Mouse (Mus musculus) gastrocnemius, postnatal 25 days (tissue): ENCODE results near the gene Smad1. TPM values are rescaled to one million over a fixed set of nuclear protein-coding genes. Genes with fewer than 3 reads are reported as not detected.

Experiments used
- DNase-seq: peaks from one replicate; pipeline ENCODE4 v3.0.0; 2022
- total RNA-seq, 2 experiments: library from RNA; stranded (reverse); gene quantifications; 1 replicate in 1 of 2; 2 replicates in 1 of 2; pipeline ENCODE4 v1.2.3; 2021

Gene Smad1
- total RNA-seq, 2 experiments from 2014 or later, result 9.4 to 11.3 TPM

- peak; percentile 36 for DNase-seq
Measured at GRCm38 (mm10) chr8:79360302-79360701, 39.0 kb downstream of the Smad1 start.

- no peak for DNase-seq
Measured at GRCm38 (mm10) chr8:79355721-79356434, 43.4 kb downstream of the Smad1 start.

DNA sequence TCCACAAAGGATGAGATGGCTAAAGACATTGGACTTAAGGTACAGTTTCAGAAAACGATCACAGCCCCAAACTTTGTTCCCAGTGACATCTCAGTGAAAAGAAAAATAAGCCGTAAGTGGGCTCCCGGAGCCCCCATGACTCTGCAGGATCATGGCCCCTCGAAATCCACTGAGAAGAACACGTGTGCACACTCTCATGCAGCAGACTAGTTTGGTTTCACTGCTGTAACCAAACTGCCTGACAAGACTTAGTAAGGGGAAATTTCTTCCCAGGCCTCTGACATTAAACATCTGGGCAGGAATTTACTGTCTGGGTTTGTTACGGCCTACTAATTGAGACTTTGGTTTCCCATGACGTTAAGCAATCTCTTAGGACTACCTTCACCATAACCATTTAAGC lies 45.3 kb downstream of the Smad1 start:
- no peak for DNase-seq

DNA sequence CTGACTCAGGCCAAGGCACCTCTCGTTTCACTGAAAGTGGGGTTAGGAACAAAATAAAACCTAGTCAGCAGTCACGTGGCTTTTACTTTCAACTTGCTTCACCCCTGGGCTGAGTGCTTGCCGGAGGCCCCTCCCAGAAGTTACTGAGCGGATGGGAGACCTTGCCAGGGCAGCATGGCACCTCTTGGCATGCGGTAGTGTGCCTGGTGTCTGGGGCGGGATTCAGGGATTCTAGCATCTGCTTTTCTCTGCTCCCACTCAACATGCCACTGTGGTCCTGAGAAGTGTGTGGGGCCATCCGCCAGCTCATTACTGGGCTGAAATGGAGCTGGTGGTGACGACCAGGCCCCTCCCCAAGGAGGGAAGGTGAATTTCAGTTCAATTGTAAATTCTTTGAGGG lies 47.4 kb downstream of the Smad1 start:
- no peak for DNase-seq

- no peak for DNase-seq
Measured at GRCm38 (mm10) chr8:79350805-79351204, 48.5 kb downstream of the Smad1 start.

DNA sequence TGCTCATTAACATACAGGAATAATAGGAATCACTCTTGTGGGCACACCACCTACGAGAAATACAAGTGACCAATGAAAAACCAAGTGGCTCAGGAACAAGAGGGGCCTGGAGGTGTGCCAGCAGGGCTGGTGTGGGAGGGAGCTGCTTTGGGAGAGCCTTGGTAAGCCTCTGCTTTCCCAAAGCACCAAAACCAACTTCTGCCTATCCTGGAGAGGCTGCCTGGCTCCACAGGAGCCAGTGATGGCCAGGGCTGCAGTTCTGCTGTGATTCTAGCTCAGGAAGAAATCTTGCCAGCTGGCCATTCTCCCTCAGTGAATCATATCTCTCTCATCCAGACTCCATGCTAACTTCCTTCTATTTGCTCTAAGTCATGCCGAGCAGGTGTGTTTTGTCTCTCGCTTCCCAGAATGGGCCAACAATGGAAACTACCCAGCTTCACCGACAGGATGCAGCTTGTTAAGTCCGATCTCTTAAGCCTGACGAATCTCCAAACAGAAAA lies 49.2 kb downstream of the Smad1 start:
- peak; percentile 76 for DNase-seq

GRCm38 (mm10) chr8:79346414-79346813 lies 52.9 kb downstream of the Smad1 start:
- no peak for DNase-seq

- no peak for DNase-seq
Measured at GRCm38 (mm10) chr8:79345856-79346255, 53.5 kb downstream of the Smad1 start.

DNA sequence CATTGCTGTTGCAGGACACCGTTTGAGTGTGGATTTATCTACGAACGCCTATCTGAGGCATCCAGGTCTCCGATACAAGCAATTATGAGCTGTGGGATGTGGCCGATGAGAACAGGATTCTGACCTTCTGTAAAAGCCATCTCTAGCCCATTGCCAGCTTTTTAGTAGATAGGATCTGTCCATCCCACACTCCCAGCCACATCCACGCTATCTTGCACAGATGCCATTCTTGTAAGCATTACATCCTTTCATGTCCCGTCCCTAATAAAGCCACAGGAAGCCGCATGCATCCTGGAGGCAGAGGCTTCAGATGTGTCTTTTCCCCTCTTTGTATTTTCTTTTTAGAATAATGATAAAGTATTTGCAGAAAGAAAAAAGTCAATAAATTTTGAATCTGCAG lies 58.1 kb downstream of the Smad1 start:
- DNase-seq, result no peak

DNA sequence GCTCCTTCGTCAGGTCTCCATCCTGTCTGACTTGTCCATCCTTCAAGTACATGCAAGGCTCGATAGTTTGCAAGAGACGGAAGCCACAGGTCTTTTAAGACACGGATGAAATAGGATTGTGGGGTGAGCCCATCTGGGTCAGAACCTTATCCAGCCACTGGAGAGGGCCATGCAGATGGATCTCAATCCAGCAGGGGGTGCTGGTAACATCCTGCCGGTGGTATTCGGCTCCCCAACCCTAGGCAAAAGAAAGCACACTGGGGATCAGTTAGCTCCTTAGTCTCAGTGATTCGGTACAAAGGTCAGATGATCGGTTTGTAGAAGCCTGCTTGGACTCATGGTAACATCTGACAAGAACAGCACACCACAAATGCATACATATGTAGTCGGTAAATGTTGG lies 59.8 kb downstream of the Smad1 start:
- no peak for DNase-seq

GRCm38 (mm10) chr8:79338619-79339018 lies 60.7 kb downstream of the Smad1 start:
- DNase-seq, result no peak

DNA sequence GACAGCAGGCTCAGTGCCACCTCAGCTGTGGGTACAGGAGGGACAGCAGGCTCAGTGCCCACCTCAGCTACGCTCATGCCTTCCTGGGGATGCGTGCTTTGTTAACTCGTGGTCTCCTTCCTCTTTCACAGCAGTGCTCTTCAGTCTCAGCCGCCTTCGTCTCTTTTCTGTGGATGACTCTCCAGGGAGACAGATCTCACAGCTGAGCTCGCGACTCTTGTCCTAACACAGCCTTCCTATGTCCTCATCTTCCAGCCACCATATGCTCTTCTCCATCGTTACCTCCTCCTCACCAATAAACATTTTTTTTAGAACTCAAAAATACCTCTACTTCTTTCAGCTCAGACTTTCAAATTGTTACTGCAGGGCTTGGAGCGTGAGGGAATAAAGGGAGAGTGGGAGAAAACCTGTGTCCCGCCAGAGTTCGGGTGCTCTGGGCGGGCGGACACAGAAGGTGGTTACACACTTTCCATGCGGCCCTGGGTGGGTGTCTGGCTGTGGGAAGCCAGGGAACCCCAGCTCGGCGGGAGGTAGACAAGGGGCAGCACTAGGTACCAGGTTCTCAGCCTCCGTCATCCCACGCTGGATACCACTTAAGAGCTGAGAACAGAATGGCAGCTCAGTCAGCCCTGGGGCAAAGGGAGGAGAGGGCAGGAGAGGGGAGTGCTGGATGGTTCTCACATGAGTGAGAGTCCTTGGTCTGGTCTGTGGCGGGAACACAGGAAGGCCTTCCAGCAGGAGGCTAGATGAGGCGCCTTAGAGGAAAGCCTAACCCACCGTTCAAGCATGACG lies 67.0 kb downstream of the Smad1 start:
- DNase-seq, result no peak

- no peak for DNase-seq
Measured at GRCm38 (mm10) chr8:79331571-79331970, 67.7 kb downstream of the Smad1 start.

- DNase-seq, result no peak
Measured at GRCm38 (mm10) chr8:79331017-79331416, 68.3 kb downstream of the Smad1 start.

- no peak for DNase-seq
Measured at GRCm38 (mm10) chr8:79329735-79330134, 69.6 kb downstream of the Smad1 start.

GRCm38 (mm10) chr8:79329182-79329581 lies 70.1 kb downstream of the Smad1 start:
- DNase-seq, result no peak

DNA sequence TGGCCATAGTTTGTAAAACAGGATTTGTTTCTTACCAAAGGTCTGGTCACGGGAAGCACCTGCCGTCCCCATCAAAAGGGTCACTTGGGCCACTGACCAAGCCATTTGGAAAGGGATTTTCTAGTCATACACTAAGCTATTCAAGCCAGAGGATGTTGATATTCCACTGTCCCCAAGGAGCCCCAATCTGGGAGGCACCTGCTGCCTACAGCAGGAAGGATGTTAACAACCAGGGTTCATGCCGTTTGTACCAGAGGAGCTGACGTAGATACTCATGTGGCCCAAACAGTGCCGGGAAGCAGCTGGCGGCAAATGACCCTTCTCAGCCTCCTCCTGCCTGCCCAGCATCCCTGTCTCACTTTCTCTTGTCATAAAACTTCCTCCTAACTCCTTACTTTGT lies 73.8 kb downstream of the Smad1 start:
- DNase-seq, result peak; percentile 30

DNA sequence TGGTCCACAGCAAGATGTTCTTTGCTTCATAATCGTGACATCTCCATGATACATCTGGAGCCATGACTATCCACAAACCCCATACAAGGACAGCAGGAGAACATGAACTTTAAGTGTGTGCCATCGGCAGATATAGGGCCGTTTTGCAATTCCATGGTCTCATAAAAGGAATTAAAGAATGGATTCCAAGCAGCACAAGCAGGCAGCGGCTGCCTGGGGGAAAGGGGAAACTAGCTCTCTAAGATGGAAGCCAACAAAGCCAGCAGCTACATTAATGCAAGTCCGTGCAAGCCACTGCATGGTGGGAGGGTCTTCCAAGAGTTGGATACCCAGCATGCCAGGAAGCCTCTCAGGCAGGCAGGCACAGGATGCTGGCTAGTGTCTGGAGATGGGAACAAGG lies 74.4 kb downstream of the Smad1 start:
- no peak for DNase-seq

- no peak for DNase-seq
Measured at GRCm38 (mm10) chr8:79324036-79324435, 75.3 kb downstream of the Smad1 start.

DNA sequence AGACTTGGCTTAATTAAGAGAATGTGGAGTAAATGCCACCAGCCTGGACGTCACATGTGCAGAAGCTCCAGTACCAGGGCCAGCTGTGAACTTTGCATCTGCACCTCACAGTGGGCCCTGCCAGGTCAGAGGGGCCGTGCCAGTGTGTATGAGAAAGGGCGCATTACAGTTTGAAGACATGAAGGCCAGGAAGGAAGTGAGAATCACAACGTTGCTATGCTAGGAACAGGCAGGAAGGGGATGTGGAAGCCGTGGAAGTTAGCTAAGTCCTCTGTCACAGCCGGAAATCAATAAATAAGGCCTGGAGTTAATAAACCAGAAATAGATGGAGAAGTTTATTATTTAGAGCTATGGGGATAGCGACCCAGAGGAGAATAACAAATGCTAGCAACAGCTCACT lies 76.2 kb downstream of the Smad1 start:
- DNase-seq, result no peak

DNA sequence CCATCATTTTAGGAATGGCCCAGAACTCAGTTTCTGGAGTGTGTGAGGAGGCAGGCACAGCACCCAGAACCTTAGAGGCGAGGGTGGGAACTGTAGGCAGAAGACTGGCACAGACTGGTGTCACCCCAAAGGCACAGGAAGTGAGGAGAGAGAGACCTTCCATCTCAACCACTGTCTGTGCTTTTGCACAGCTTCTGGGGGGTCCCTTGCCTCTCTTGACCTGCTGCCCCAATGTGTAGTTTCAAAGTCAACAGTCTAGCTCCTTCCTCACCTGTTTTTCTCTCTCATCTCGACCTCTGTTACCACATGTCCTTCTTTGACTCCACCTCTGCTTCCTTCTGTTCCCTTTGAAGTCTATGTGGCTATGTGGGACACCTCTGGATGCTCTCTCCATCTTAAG lies 88.5 kb downstream of the Smad1 start:
- no peak for DNase-seq

GRCm38 (mm10) chr8:79305941-79306340 lies 93.4 kb downstream of the Smad1 start:
- no peak for DNase-seq

- no peak for DNase-seq
Measured at GRCm38 (mm10) chr8:79301548-79301947, 97.8 kb downstream of the Smad1 start.

GRCm38 (mm10) chr8:79299704-79300103 lies 99.6 kb downstream of the Smad1 start:
- DNase-seq, result no peak
